Mouse (Mus musculus): ENCODE measurements around the gene Dand5.

DNA sequence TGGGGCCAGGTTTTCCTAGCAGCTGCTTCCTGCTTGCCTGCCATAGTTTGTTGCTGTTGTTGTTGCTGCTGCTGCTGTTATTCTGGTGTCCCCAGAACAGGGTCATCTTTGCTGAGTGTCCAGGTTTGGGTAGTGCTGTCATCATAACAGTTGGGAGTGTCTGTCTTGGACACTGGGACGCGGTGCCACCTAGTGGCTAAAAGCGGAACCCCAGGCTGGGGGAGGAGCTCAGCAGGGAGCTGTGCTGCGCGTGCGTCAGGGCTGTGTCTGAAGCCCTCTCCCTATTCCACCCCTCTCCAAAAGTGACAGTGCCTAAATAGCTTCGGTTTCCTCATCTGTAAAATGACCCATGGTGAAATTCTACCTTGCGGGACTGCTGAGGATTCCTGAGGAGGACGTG is 7.1 kb downstream of the Dand5 start:
- peak; percentile 98 for TF ChIP-seq CTCF (IDR thresholded peaks at IDR 0.05; ENCODE audit: control insufficient read depth, insufficient read depth, low read length)
- 0 out of 2 replicates have a peak, but pooled peaks have one; percentile 14 for TF ChIP-seq POLR2A (IDR thresholded peaks at IDR 0.05; ENCODE audit: borderline replicate concordance, control insufficient read depth, low read depth, low read length)

Data from bone marrow, adult 2 months (tissue).